Mouse (Mus musculus) right cerebral cortex, postnatal 10 days (tissue): Measurements from ENCODE around the gene Tbc1d16.
A peak's percentile ranks its signal among the peaks of the same experiment; 100 is the strongest.
"Not testable (repeated sequence)": the region's sequence is repeated elsewhere in the genome, so short reads cannot be mapped to it uniquely, and the experiment has no call there.

Source experiments
- DNase-seq, 2 experiments: peaks; one replicate each; pipeline ENCODE4 v3.0.0; 2021; ENCODE audit warnings: low spot score in 2 of 2

The Tbc1d16 gene

GRCm38 (mm10) chr11:119228091-119228781 lies at the start of gene Tbc1d16, which contains the start of gene Ccdc40:
TSS of gene Tbc1d16 (minus strand) at chr11:119228499.
TSS of gene Ccdc40 (plus strand) at chr11:119228572.
- peak; percentile 71 to 81 for DNase-seq

- no peak for DNase-seq
Measured at GRCm38 (mm10) chr11:119273186-119273930, 45.1 kb upstream of the Tbc1d16 start.

GRCm38 (mm10) chr11:119272492-119272891 lies 44.2 kb upstream of the Tbc1d16 start:
- not testable (repeated sequence) for DNase-seq

DNA sequence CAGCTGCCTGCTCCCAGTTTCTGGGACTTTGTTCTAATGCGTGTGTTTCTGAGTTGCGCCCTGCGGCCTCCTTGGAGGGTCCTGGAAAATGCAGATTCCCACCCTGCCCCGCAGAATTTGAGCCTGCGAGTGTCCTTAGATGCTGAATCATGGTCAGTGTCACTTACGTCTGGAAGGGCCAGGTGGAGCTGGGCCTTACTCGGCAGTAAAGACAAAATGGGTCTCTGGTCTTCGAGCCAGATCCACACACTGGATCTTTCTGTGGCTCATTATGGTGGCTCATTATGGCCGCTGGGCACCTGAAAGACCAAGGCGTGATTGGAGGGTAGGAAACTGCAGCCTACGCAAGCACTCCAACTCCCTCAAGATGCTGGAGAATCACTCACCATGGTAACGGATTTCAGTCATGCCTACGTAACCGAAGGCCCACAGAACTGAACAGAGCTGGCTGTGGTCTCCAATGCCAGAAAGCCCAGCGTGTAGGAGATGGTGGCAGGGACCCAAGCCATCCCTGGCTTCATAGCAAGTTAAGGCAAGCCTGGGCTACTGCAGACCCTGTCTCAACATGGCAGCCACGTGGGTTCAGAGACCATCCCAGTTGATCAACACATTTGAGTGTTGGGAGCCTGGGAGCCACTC lies 40.4 kb upstream of the Tbc1d16 start:
- DNase-seq, result peak; percentile 77 to 88

DNA sequence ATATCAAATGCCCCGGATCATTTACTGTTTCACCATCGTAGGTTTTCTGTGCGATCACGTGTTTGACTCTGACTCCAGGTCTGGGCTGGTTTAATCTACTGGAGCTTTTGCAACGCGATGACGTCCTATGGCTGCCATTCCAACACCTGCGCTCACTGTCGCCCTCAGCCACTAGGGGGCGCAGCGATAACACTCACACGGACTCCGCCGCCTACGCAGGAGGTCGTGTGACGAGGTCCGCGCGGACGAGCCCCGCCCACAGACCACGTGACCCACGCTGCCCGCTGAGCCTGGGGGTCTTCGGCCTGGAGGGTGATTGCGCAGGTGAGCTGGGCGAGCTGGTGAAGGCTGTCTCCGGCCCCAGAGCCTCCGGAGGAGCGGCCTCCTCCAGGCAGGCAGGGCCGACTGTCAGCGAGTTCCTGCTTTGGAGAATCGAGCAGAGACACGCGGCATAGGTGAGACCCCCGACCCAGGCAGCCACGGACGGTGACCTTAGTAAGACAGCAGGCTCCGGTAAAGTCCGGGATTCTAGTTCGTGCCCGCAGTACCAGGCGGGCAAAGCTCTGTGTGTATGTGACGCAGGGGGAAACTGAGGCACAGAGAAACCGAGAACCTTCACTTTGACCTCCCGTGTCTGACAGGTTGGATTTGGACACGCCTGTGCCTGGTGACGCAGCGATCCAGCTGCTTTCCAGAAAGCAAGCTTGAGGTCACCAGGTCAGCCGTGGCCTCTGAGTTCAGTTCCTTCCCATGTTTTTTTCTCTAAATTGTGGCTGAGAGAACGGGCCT lies 39.7 kb upstream of the Tbc1d16 start, which contains the start of gene Gaa:
Gene Gaa (plus strand): TSS at position 120 of the 789 bp plus-strand sequence.
- peak; percentile 97 for DNase-seq

DNA sequence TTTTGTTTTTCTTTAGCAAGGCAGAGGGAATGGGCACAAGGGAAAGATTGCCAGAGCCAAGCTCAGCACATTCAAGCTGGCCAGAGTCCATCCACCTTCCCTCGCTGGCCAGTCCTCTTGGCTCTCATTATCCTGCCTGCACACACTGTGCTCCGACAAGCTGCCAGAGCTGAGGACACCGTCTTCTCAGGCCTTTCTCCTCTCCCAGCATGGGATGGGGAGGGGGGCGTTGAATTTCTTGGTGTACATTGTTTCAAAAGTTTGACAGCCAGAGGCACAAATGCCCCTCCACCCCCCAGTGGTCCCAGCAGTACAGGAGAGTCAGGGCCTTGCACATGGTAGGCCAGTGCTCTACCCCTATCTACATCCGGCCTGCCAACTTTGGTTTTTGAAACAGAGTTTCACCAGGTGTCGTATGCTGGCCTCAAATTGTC lies 39.0 kb upstream of the Tbc1d16 start:
- peak; percentile 78 to 80 for DNase-seq

DNA sequence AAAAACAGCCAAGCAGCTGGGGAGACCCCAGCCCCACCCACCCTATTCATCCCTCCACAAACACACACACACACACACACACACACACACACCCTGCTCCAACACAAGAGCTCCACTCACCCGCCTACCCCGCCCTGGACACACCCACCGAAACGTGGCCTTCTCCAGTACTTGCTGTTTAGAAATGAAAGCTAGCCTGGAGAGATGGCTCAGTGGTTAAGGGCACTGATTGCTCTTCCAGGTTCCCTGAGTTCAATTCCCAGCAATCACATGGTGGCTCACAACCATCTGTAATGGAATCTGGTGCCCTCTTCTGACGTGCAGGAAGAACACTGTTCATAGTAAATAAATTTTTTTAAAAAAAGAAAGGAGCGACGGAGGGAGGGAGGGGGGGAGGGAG lies 37.5 kb upstream of the Tbc1d16 start:
- DNase-seq, result no peak

- DNase-seq, result no peak
Measured at GRCm38 (mm10) chr11:119264413-119264812, 36.1 kb upstream of the Tbc1d16 start.

DNA sequence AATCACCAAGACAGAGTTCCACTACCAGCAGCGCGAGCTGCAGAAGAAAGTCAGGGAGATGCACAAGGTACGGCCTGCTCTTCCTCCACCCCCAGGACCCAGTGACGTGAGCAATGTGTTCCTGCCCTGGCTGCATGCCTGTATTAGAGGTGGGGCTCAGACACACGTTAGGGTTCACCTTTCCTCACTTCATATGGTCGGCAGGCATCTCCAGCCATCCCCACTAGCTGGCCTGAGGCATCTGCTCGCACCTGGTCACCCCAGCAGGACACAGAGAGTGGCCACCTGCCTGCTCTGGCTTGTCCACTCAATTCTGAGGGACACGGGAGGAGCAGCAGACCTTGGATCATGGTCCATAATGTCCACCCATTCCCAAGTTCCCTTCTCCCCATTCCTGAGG lies 31.7 kb upstream of the Tbc1d16 start:
- no peak for DNase-seq

- DNase-seq, result peak; percentile 74 to 77
Measured at GRCm38 (mm10) chr11:119258572-119259322, 30.4 kb upstream of the Tbc1d16 start.

GRCm38 (mm10) chr11:119258216-119258571 lies 29.9 kb upstream of the Tbc1d16 start:
- DNase-seq, result no peak

- DNase-seq, result not testable (repeated sequence)
Measured at GRCm38 (mm10) chr11:119256557-119256956, 28.3 kb upstream of the Tbc1d16 start.

GRCm38 (mm10) chr11:119252854-119253541 lies 24.7 kb upstream of the Tbc1d16 start:
- peak in 1 of 2 experiments; percentile 65 for DNase-seq

DNA sequence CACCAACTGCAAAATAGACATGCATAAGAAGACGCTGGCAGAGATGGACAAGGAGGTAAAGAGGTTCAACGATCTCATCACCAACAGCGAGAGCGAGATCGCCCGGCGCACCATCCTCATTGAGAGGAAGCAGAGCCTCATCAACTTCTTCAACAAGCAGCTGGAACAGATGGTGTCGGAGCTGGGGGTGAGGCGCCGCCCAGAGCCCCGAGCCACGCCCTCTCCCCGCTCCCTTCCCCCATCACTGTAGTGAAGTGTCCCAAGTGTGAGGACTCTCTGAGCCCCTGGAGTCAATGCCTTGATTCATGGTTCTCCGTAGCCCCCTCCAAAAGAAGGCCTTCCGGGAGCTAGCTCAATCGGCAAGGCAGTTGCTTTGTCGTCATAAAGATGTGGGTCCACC lies 22.7 kb upstream of the Tbc1d16 start:
- DNase-seq, result no peak

DNA sequence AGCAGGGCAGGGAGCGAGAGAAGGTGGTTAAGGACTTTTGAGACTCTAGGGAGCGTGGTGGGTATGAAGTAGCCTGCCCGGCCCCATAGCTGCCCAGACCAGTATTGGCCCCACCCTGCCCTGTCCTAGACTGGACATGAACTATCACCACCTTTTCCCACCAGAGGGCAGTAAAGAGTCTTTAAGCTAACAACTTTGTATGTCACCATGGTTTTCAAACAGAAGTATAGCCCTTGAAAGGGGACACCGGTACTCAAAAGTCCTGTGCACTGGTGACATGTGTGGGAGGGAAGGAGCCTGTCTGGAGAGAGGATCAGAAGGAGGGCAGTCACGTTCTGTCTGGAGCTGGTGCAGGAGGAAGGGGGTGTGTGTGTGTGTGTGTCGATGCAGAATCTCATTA lies 20.7 kb upstream of the Tbc1d16 start:
- DNase-seq, result peak in 1 of 2 experiments; percentile 29

GRCm38 (mm10) chr11:119245543-119245942 lies 17.2 kb upstream of the Tbc1d16 start:
- not testable (repeated sequence) for DNase-seq

- DNase-seq, result no peak
Measured at GRCm38 (mm10) chr11:119239480-119239879, 11.2 kb upstream of the Tbc1d16 start.

DNA sequence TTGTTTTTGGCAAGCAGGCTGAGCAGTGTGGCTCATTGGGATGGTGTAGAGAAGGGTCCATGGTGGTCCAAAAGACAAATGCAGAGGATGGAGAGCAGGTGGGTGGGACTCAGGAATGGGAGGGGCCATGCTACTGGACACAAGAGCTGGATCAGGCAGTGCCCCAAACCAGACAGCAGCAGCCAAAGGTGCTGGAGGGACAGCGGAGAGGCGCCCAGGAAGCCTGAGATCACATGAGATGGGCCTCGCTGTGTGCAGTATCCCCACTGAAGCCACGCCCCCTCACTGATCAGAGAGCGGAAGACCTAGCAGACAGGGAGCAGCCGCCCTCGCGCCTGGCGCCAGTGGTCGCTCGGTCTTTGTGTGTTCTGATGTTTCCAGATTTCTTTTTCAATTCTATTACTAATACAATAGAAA lies 10.0 kb upstream of the Tbc1d16 start:
- peak in 1 of 2 experiments; percentile 57 for DNase-seq

GRCm38 (mm10) chr11:119237568-119238304 lies 9.4 kb upstream of the Tbc1d16 start:
- DNase-seq, result no peak

DNA sequence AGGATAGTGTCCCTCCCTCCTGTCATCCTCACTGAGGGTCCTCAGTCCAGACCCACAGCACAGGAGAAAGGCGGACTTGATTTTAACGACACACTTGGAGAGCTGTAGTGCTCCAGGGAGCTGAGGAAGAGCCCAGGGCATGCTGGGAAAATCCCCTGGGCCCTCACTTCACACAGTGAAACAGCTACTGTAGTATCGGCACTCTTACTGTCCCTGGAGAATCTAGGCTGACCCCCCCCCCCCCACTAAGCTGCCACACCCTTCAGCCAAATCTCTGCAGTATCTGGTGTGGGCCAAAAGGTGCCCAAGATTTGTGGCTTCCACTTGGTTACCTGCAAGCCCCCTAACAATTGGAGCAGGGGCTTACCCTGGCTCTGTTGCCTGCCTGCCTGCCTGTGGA lies 8.7 kb upstream of the Tbc1d16 start:
- DNase-seq, result no peak
